Mouse (Mus musculus): ENCODE results near the gene Ints5. TPM values are rescaled to one million over a fixed set of nuclear protein-coding genes. Genes with fewer than 3 reads are reported as not detected.

Gene Ints5
- total and polyA plus RNA-seq, 2 experiments from 2014 or later, result 26.8 to 29.9 TPM

DNA sequence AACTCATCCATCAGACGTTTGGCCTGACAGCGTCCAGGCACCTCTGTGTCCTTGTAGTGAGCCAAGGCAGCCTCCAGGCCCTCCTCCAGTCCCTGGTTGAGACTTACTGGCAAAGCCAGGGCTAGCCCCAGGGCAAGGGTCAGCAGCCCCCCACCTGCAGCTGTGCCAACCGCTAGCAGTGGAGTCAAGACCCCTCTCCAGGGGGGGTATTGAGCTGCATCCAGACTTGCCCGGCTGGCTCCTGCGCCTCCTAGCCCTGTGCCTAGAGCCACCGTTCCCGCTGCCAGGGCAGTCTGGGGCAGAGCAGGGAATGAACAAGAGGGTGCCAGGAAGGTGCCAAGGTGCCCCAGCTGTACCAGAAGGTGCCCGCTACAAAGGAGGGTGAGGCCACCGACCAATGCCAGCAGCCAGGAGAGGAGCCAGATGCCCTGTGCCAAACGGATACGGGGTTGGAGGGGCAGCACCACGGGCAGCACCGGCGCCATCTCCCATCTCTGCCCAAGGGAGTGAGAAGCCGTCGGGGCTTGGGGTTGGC, 36.0 kb downstream of the Ints5 start:
- 13% methylated on average over 16 of the region's 16 CpGs for WGBS
- H3K36me3 ChIP-seq (ENCODE audit: insufficient read depth), result peaks cover 16% of the 10 kb centered on the region; the same call in 1 of the 2 replicates
- no peak for TF ChIP-seq CTCF (IDR thresholded peaks at IDR 0.05; ENCODE audit: low read depth)
- no peaks in the 10 kb centered on the region for H3K27me3 ChIP-seq (ENCODE audit: insufficient read depth, low read length)
- H3K4me2 ChIP-seq (ENCODE audit: low read depth), result peak overlapping the region; percentile 61
- ATAC-seq (peak; percentile 23), DNase-seq (no peak)
- H3K9ac ChIP-seq, result peak overlapping the region; percentile 57; the same call in 1 of the 2 replicates
- no peak overlapping the region for H3K27ac ChIP-seq (ENCODE audit: low read depth, low read length)
- H3K9me3 ChIP-seq (ENCODE audit: low read length), result no peaks in the 10 kb centered on the region
- H3K4me3 ChIP-seq (ENCODE audit: low read depth, low read length), result peak overlapping the region; percentile 44
- peaks cover 4% of the 10 kb centered on the region; the same call in 1 of the 2 replicates for H3K4me1 ChIP-seq (ENCODE audit: insufficient read depth)

DNA sequence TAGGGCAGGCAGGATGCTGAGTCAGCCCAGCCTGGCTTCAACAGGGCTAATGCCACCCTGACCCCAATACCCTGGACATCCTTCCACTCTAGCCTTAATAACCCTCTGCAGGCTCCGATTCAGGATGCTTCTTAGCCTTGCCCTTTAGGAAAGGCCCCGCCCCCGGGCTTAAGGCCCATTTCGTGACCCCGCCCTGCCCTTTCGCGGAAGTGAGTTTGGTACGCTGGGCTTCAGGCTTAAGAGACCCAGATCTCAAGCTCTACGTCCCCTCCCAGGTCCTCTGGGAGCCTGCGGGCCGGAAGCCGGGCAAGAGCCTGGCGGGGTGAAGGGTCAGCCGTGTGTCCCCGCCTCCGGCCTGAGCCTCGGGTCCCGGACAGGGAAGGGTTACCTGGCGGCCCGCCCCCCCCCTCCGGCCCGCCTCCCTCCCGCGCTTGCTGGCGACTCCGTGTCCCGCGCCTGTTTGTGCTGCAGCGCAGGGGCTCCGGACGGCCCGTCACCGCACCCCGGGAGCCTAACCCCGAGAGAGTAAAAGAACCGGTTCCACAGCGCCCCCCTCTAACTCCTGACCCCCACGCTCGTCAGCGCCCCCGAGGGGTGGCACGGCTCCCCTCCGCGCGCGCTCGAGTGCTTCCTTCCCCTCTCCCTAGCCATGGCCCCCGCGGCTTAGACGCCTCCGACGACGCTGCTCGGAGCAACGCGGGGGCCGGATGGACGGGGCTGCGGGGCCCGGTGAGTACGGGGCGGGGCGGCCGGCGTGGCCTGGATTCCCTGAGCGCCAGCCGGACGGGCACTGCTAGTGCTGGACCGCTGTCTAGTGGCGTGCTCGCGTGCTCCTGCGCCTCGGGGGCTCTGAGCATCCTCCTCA, 36.7 kb downstream of the Ints5 start, which contains the start of the genes Rom1 and Eml3:
Gene Rom1 (minus strand): TSS at position 133 of the 865 bp plus-strand sequence.
Gene Eml3 (plus strand): TSS at position 329 of the 865 bp plus-strand sequence.
- peak; percentile 55 for TF ChIP-seq CTCF (IDR thresholded peaks at IDR 0.05; ENCODE audit: low read depth)
- peaks cover 16% of the 10 kb centered on the region; the same call in 1 of the 2 replicates for H3K36me3 ChIP-seq (ENCODE audit: insufficient read depth)
- DNase-seq (peak; percentile 49), ATAC-seq (peak; percentile 65)
- WGBS, result 3% methylated on average over 70 of the region's 74 CpGs
- H3K27me3 ChIP-seq (ENCODE audit: insufficient read depth, low read length), result no peaks in the 10 kb centered on the region
- peak within 1 kb of the TSS; percentile 35; the same call in 1 of the 2 replicates for H3K27ac ChIP-seq (ENCODE audit: low read depth, low read length)
- H3K9me3 ChIP-seq (ENCODE audit: low read length), result no peaks in the 10 kb centered on the region
- peak within 1 kb of the TSS; percentile 57 for H3K9ac ChIP-seq
- H3K4me1 ChIP-seq (ENCODE audit: insufficient read depth), result peaks cover 4% of the 10 kb centered on the region; the same call in 1 of the 2 replicates
- peak within 1 kb of the TSS; percentile 44 for H3K4me3 ChIP-seq (ENCODE audit: low read depth, low read length)
- peak within 1 kb of the TSS; percentile 61 for H3K4me2 ChIP-seq (ENCODE audit: low read depth)

DNA sequence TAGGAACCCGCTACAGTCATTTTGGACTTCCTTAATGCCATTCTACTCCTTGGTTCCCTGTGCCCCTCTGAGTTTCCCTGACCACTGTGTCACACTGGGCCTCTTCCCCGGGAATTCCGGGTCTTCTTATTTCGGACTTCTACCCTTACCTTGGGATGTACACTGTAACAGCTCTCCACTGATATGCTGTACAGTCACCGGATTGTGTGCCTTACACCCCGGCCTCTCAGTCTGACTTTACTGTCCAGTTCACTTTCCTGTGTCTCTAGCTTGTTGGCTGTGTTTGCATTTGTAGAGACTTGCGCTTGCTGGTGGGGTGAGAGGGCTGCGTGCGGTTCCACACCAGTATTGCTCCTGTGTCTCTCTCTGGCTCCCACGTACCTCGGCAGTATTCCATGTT, 37.3 kb downstream of the Ints5 start:
- Histone ChIP-seq H3K27ac (ENCODE audit: low read depth, low read length) (no peak overlapping the region), H3K36me3 (ENCODE audit: insufficient read depth) (peaks cover 16% of the 10 kb centered on the region; the same call in 1 of the 2 replicates), H3K9me3 (ENCODE audit: low read length) (no peaks in the 10 kb centered on the region), H3K27me3 (ENCODE audit: insufficient read depth, low read length) (no peaks in the 10 kb centered on the region), H3K4me2 (ENCODE audit: low read depth) (peak overlapping the region; percentile 61), H3K9ac (peak overlapping the region; percentile 57), H3K4me3 (ENCODE audit: low read depth, low read length) (peak overlapping the region; percentile 44), H3K4me1 (ENCODE audit: insufficient read depth) (peaks cover 4% of the 10 kb centered on the region; the same call in 1 of the 2 replicates)
- WGBS, result 19% methylated on average over 11 of the region's 11 CpGs
- no peak for ATAC-seq
- no peak for DNase-seq
- TF ChIP-seq CTCF (IDR thresholded peaks at IDR 0.05; ENCODE audit: low read depth), result no peak

DNA sequence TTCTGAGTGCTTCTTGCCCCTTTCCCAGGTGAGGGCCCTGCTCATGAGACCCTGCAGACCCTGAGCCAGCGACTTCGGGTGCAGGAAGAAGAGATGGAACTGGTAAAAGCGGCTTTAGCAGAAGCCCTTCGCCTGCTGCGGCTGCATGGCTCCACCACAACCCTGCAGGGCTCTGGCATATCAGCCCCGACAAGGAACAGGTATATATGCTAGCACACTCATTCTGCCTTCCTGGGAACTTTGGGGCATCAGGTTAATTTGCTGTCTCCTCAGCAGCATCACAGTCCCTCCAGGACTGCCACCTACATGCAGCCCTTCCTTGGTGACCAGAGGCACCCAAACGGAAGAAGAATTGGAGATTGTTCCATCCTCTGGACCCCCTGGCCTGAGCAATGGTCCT, 38.0 kb downstream of the Ints5 start:
- H3K9ac ChIP-seq, result no peak overlapping the region
- no peak overlapping the region for H3K4me3 ChIP-seq (ENCODE audit: low read depth, low read length)
- peaks cover 4% of the 10 kb centered on the region; the same call in 1 of the 2 replicates for H3K4me1 ChIP-seq (ENCODE audit: insufficient read depth)
- no peak overlapping the region for H3K27ac ChIP-seq (ENCODE audit: low read depth, low read length)
- peaks cover 9% of the 10 kb centered on the region; the same call in 1 of the 2 replicates for H3K36me3 ChIP-seq (ENCODE audit: insufficient read depth)
- H3K9me3 ChIP-seq (ENCODE audit: low read length), result no peaks in the 10 kb centered on the region
- no peaks in the 10 kb centered on the region for H3K27me3 ChIP-seq (ENCODE audit: insufficient read depth, low read length)
- no peak overlapping the region; the same call in 1 of the 2 replicates for H3K4me2 ChIP-seq (ENCODE audit: low read depth)
- WGBS, result 81% methylated on average over 7 of the region's 7 CpGs
- DNase-seq, result no peak
- no peak for ATAC-seq
- no peak for TF ChIP-seq CTCF (IDR thresholded peaks at IDR 0.05; ENCODE audit: low read depth)

DNA sequence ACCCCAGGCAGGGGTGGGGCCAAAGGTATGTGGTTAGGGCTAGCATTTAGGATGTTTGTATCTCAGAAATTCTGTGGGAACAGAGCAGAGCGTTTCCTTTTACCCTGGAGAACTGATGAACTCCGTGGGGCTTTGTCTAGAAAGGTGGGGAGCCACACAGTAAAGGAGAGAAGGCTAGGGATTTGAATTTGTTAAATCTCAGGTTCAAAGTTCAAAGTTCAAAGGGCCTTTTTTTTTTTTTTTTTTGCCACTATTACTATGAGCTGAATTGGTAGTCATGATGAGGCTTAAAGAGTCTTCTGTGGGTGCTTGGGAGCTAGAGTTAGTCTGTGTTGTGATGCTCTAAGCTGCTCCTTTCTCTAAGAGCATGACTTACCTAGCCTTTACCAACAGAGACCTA, 43.9 kb downstream of the Ints5 start:
- 80% methylated on average over 2 of the region's 2 CpGs for WGBS
- DNase-seq (no peak), ATAC-seq (no peak)
- H3K36me3 ChIP-seq (ENCODE audit: insufficient read depth), result peaks cover 9% of the 10 kb centered on the region
- no peak overlapping the region for H3K4me2 ChIP-seq (ENCODE audit: low read depth)
- H3K9ac ChIP-seq, result no peak overlapping the region
- no peak for TF ChIP-seq CTCF (IDR thresholded peaks at IDR 0.05; ENCODE audit: low read depth)
- no peaks in the 10 kb centered on the region for H3K4me1 ChIP-seq (ENCODE audit: insufficient read depth)
- H3K27ac ChIP-seq (ENCODE audit: low read depth, low read length), result no peak overlapping the region
- H3K27me3 ChIP-seq (ENCODE audit: insufficient read depth, low read length), result no peaks in the 10 kb centered on the region
- no peaks in the 10 kb centered on the region for H3K9me3 ChIP-seq (ENCODE audit: low read length)
- no peak overlapping the region for H3K4me3 ChIP-seq (ENCODE audit: low read depth, low read length)

DNA sequence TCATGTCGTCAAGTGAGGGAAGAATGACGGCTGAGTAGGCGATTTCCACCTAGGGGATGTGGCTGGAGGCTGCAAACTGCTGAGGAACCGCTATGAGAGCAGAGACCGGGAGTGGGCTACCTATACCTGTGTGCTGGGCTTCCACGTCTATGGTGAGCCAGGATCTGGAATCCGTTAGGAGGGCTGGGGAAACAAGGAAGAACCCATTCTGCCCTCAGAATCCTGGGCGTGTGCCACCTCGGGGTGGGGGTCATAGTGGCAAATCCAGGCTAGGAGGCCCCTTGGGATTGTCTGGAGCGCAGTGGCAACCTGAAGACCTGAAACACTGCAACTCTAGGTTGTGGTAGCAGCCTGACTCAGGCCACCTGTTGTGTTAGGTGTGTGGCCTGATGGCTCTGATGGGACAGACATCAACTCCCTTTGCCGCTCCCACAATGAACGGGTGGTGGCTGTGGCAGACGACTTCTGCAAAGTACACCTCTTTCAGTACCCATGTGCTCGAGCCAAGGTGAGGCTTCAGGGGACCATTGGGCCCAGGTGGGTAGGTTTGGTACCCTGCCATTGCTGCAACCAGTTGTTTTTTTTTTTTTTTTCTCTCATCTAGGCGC, 47.8 kb downstream of the Ints5 start:
- H3K4me2 ChIP-seq (ENCODE audit: low read depth), result peak overlapping the region; percentile 71; the same call in 1 of the 2 replicates
- H3K27ac ChIP-seq (ENCODE audit: low read depth, low read length), result no peak overlapping the region
- peak overlapping the region; percentile 99; the same call in 1 of the 2 replicates for H3K9ac ChIP-seq
- no peak for TF ChIP-seq CTCF (IDR thresholded peaks at IDR 0.05; ENCODE audit: low read depth)
- H3K36me3 ChIP-seq (ENCODE audit: insufficient read depth), result peaks cover 18% of the 10 kb centered on the region
- H3K27me3 ChIP-seq (ENCODE audit: insufficient read depth, low read length), result no peaks in the 10 kb centered on the region
- H3K9me3 ChIP-seq (ENCODE audit: low read length), result no peaks in the 10 kb centered on the region
- peak overlapping the region; percentile 92; the same call in 1 of the 2 replicates for H3K4me3 ChIP-seq (ENCODE audit: low read depth, low read length)
- DNase-seq (no peak), ATAC-seq (no peak)
- H3K4me1 ChIP-seq (ENCODE audit: insufficient read depth), result peaks cover 9% of the 10 kb centered on the region; the same call in 1 of the 2 replicates
- 82% methylated on average over 15 of the region's 15 CpGs for WGBS
